8 mouse cellular contexts compared by ENCODE assay signal in genomic region chr15:26469901-26470383, GRCm38 (mm10).
DNase-seq lines count a peak whose midpoint lies in the region; ATAC-seq and TF ChIP-seq lines count a peak whose summit lies in the region.

No protein-coding gene starts in this region.

- peak; percentile 74 for ATAC-seq in hindbrain, embryonic 12.5 days (ENCODE audit: low FRiP score)
- 0 out of 2 replicates have a peak, but pooled peaks have one; percentile 56 for ATAC-seq in stomach, embryonic 14.5 days (ENCODE audit: insufficient number of reproducible peaks, insufficient read depth, low FRiP score, low read depth)
- ATAC-seq in erythroblast, adult 5-6 weeks (replicated peaks; ENCODE audit: low FRiP score, poor library complexity, severe bottlenecking) = no peak

- DNase-seq in R1 (ENCODE audit: low read depth, low spot score) = peak; percentile 62
- DNase-seq in embryo, embryonic 9.5 days (ENCODE audit: extremely low spot score) = peak; percentile 76
- peak; percentile 23 for DNase-seq in layer of hippocampus, adult 9-11 months
- peak; percentile 67 for DNase-seq in lung, postnatal 36 days

- no peaks in the 10 kb centered on the region for H3K9me3 ChIP-seq in hindbrain, embryonic 12.5 days (replicated peaks)
- no peaks in the 10 kb centered on the region for H3K9me3 ChIP-seq in stomach, embryonic 14.5 days (ENCODE audit: control insufficient read depth, low read depth, low read length)

- no peak overlapping the region for H3K9ac ChIP-seq in hindbrain, embryonic 12.5 days
- no peak overlapping the region for H3K9ac ChIP-seq in stomach, embryonic 14.5 days (replicated peaks; ENCODE audit: low read depth, low read length)

- H3K4me2 ChIP-seq in hindbrain, embryonic 12.5 days (replicated peaks) = 0 out of 2 replicates have a peak overlapping the region, but pooled peaks have one; percentile 21
- no peak overlapping the region for H3K4me2 ChIP-seq in stomach, embryonic 14.5 days (replicated peaks; ENCODE audit: low read depth, low read length)

- no peaks in the 10 kb centered on the region for H3K79me3 ChIP-seq in C2C12 (ENCODE audit: low read depth)

- peak; percentile 23 for TF ChIP-seq CTCF in C2C12 (IDR thresholded peaks at IDR 0.05; ENCODE audit: control insufficient read depth, insufficient read depth, insufficient read length)

- H3K36me3 ChIP-seq in C2C12 (ENCODE audit: control insufficient read depth, insufficient read depth) = no peaks in the 10 kb centered on the region
- no peaks in the 10 kb centered on the region for H3K36me3 ChIP-seq in hindbrain, embryonic 12.5 days
- no peaks in the 10 kb centered on the region for H3K36me3 ChIP-seq in stomach, embryonic 14.5 days (ENCODE audit: control insufficient read depth, insufficient read depth, low read length)

- no peak overlapping the region for H3K4me3 ChIP-seq in C2C12 (ENCODE audit: insufficient read depth, poor library complexity, severe bottlenecking)
- no peak overlapping the region for H3K4me3 ChIP-seq in hindbrain, embryonic 12.5 days
- H3K4me3 ChIP-seq in stomach, embryonic 14.5 days (ENCODE audit: low read depth, low read length) = no peak overlapping the region

- no peaks in the 10 kb centered on the region for H3K27me3 ChIP-seq in C2C12 (ENCODE audit: control insufficient read depth, insufficient read depth, insufficient read length)
- no peaks in the 10 kb centered on the region for H3K27me3 ChIP-seq in hindbrain, embryonic 12.5 days
- no peaks in the 10 kb centered on the region for H3K27me3 ChIP-seq in stomach, embryonic 14.5 days (ENCODE audit: control insufficient read depth, insufficient read depth, low read length)

- no peak overlapping the region for H3ac ChIP-seq in C2C12 (ENCODE audit: control insufficient read depth, insufficient read length, low read depth)

- WGBS in hindbrain, embryonic 12.5 days = 7% methylated on average over 8 of the region's 8 CpGs
- WGBS in stomach, embryonic 14.5 days = 10% methylated on average over 8 of the region's 8 CpGs

- no peaks in the 10 kb centered on the region for H3K79me2 ChIP-seq in C2C12 (ENCODE audit: control insufficient read depth, insufficient read depth)

- no peaks in the 10 kb centered on the region for H3K4me1 ChIP-seq in hindbrain, embryonic 12.5 days
- no peaks in the 10 kb centered on the region for H3K4me1 ChIP-seq in stomach, embryonic 14.5 days (ENCODE audit: control insufficient read depth, insufficient read depth, low read length)

- H3K27ac ChIP-seq in hindbrain, embryonic 12.5 days = no peak overlapping the region
- H3K27ac ChIP-seq in stomach, embryonic 14.5 days (ENCODE audit: low read length) = no peak overlapping the region

TF ChIP-seq in C2C12, 6 proteins besides CTCF, POLR2A, EP300 and RAD21:
- no peak for TF ChIP-seq CEBPB (IDR thresholded peaks at IDR 0.05; ENCODE audit: low read depth)
- no peak for TF ChIP-seq MYOD1 (IDR thresholded peaks at IDR 0.05; ENCODE audit: control insufficient read depth, insufficient read length, low read depth)
- TF ChIP-seq USF1 (IDR thresholded peaks at IDR 0.05; ENCODE audit: low read depth) = no peak
- TF ChIP-seq MAX (IDR thresholded peaks at IDR 0.05) = no peak
- no peak for TF ChIP-seq FOSL1 (IDR thresholded peaks at IDR 0.05; ENCODE audit: insufficient read depth, low read length, poor library complexity, severe bottlenecking)
- TF ChIP-seq MYOG (IDR thresholded peaks at IDR 0.05; ENCODE audit: control insufficient read depth, extremely low read depth, insufficient read length) = no peak

Comparison
In these comparisons a context has a peak if more than half of its experiments do, and no peak if none do; other contexts are left out.
1. DNase-seq: peak in every context shown above with its lines; median percentile 76 in embryo, embryonic 9.5 days; 67 in lung, postnatal 36 days; 62 in R1; 23 in layer of hippocampus, adult 9-11 months.